Mouse (Mus musculus) testis, adult 2 months (tissue): Measurements from ENCODE around the gene Dhtkd1. TPM values are rescaled to one million over a fixed set of nuclear protein-coding genes. Genes with fewer than 3 reads are reported as not detected.

Experiments
- H3K27ac ChIP-seq: fragments of 200-500 bp; 2 replicates; pipeline ENCODE4 v1.5.1; 2012; ENCODE audit warnings: low read depth, low read length; ENCODE audit not compliant: control insufficient read depth, insufficient read depth
- H3K27me3 ChIP-seq: fragments of 200-500 bp; 2 replicates; pipeline ENCODE4 v1.6.1; 2012; ENCODE audit warnings: mild to moderate bottlenecking, low read length, moderate library complexity; ENCODE audit not compliant: control insufficient read depth, insufficient read depth
- H3K36me3 ChIP-seq: fragments of 200-500 bp; 2 replicates; pipeline ENCODE4 v1.6.1; 2012; ENCODE audit warnings: mild to moderate bottlenecking, low read length; ENCODE audit not compliant: control insufficient read depth, insufficient read depth
- H3K4me1 ChIP-seq: fragments of 200-500 bp; 2 replicates; pipeline ENCODE4 v1.6.1; 2012; ENCODE audit warnings: low read length; ENCODE audit not compliant: control insufficient read depth, insufficient read depth
- H3K4me3 ChIP-seq: fragments of 200-500 bp; 2 replicates; pipeline ENCODE4 v1.5.1; 2012; ENCODE audit warnings: low read depth, mild to moderate bottlenecking, low read length, moderate library complexity, mixed read lengths; ENCODE audit not compliant: control insufficient read depth
- CTCF ChIP-seq: fragments of 200-500 bp; IDR thresholded peaks from 2 replicates; pipeline ENCODE4 v1.5.1; 2012; ENCODE audit warnings: low read depth, mild to moderate bottlenecking, inconsistent platforms, low read length, moderate library complexity; ENCODE audit not compliant: control insufficient read depth, insufficient read depth, insufficient replicate concordance
- POLR2A ChIP-seq: fragments of 200-500 bp; IDR thresholded peaks from 2 replicates; pipeline ENCODE4 v1.6.1; 2012; ENCODE audit warnings: low read depth, mild to moderate bottlenecking, inconsistent platforms, low read length, moderate library complexity; ENCODE audit not compliant: control insufficient read depth
- polyA plus RNA-seq: library from polyadenylated mRNA; depleted of rRNA; stranded (reverse); fragments of >200 nt; gene quantifications from 2 replicates; pipeline ENCODE4 v1.2.3, GENCODE M21; 2012

Gene Dhtkd1
- polyA plus RNA-seq, 1 experiment, result 2.6 TPM

- Histone ChIP-seq H3K36me3 (no peaks in the 10 kb centered on the region), H3K27me3 (no peaks in the 10 kb centered on the region), H3K27ac (no peak overlapping the region), H3K4me1 (no peaks in the 10 kb centered on the region), H3K4me3 (no peak overlapping the region)
- TF ChIP-seq CTCF, result no peak
- no peak for TF ChIP-seq POLR2A
Measured at GRCm38 (mm10) chr2:5906092-5906491, 36.5 kb downstream of the Dhtkd1 start.

GRCm38 (mm10) chr2:5900145-5900544, 42.4 kb downstream of the Dhtkd1 start:
- no peaks in the 10 kb centered on the region for H3K36me3 ChIP-seq
- H3K27ac ChIP-seq, result no peak overlapping the region
- no peak for TF ChIP-seq POLR2A
- peak; percentile 26; the same call in 1 of the 2 replicates for TF ChIP-seq CTCF
- no peaks in the 10 kb centered on the region for H3K27me3 ChIP-seq
- H3K4me3 ChIP-seq, result no peak overlapping the region
- peaks cover 2% of the 10 kb centered on the region; the same call in 1 of the 2 replicates for H3K4me1 ChIP-seq

- peak within 1 kb of the TSS; percentile 93 for H3K4me3 ChIP-seq
- peaks cover 5% of the 10 kb centered on the region; the same call in 1 of the 2 replicates for H3K36me3 ChIP-seq
- peak within 1 kb of the TSS; percentile 91 for H3K27ac ChIP-seq
- TF ChIP-seq CTCF (0 out of 2 replicates have a peak, but pooled peaks have one; percentile 19), POLR2A (peak; percentile 100)
- H3K4me1 ChIP-seq, result peaks cover 2% of the 10 kb centered on the region; the same call in 1 of the 2 replicates
- no peaks in the 10 kb centered on the region for H3K27me3 ChIP-seq
Measured at GRCm38 (mm10) chr2:5894843-5895570, 47.6 kb downstream of the Dhtkd1 start, which contains the start of gene Sec61a2. Gene Sec61a2, minus strand, starts transcription at chr2:5895432.

GRCm38 (mm10) chr2:5894296-5894695, 48.3 kb downstream of the Dhtkd1 start:
- TF ChIP-seq CTCF, result no peak
- no peak for TF ChIP-seq POLR2A
- Histone ChIP-seq H3K4me3 (peak overlapping the region; percentile 62), H3K27ac (0 out of 2 replicates have a peak overlapping the region, but pooled peaks have one; percentile 36), H3K4me1 (peaks cover 2% of the 10 kb centered on the region; the same call in 1 of the 2 replicates), H3K27me3 (no peaks in the 10 kb centered on the region), H3K36me3 (peaks cover 5% of the 10 kb centered on the region; the same call in 1 of the 2 replicates)

GRCm38 (mm10) chr2:5889412-5889811, 53.2 kb downstream of the Dhtkd1 start:
- H3K36me3 ChIP-seq, result peaks cover 5% of the 10 kb centered on the region
- no peaks in the 10 kb centered on the region for H3K4me1 ChIP-seq
- no peak overlapping the region for H3K27ac ChIP-seq
- H3K4me3 ChIP-seq, result no peak overlapping the region
- H3K27me3 ChIP-seq, result no peaks in the 10 kb centered on the region
- TF ChIP-seq CTCF (no peak), POLR2A (no peak)

- Histone ChIP-seq H3K27ac (no peak overlapping the region), H3K4me1 (no peaks in the 10 kb centered on the region), H3K27me3 (no peaks in the 10 kb centered on the region), H3K4me3 (no peak overlapping the region), H3K36me3 (peaks cover 5% of the 10 kb centered on the region)
- TF ChIP-seq CTCF, result no peak
- TF ChIP-seq POLR2A, result no peak
Measured at GRCm38 (mm10) chr2:5888865-5889264, 53.7 kb downstream of the Dhtkd1 start.

GRCm38 (mm10) chr2:5877446-5877845, 65.1 kb downstream of the Dhtkd1 start:
- Histone ChIP-seq H3K27me3 (no peaks in the 10 kb centered on the region), H3K4me3 (no peak overlapping the region), H3K36me3 (no peaks in the 10 kb centered on the region; the same call in none of the 2 replicates), H3K4me1 (no peaks in the 10 kb centered on the region), H3K27ac (no peak overlapping the region)
- TF ChIP-seq CTCF, result no peak
- TF ChIP-seq POLR2A, result no peak

- H3K4me1 ChIP-seq, result no peaks in the 10 kb centered on the region
- H3K4me3 ChIP-seq, result no peak overlapping the region
- H3K27ac ChIP-seq, result no peak overlapping the region
- TF ChIP-seq POLR2A (no peak), CTCF (no peak)
- no peaks in the 10 kb centered on the region for H3K27me3 ChIP-seq
- H3K36me3 ChIP-seq, result peaks cover 2% of the 10 kb centered on the region; the same call in 1 of the 2 replicates
Measured at GRCm38 (mm10) chr2:5869746-5870145, 72.8 kb downstream of the Dhtkd1 start.
